Mouse (Mus musculus): ENCODE measurements around the gene Avil. TPM values are rescaled to one million over a fixed set of nuclear protein-coding genes. Genes with fewer than 3 reads are reported as not detected.

The Avil gene
- polyA plus RNA-seq, 1 experiment from 2014 or later, result 0.12 TPM

GRCm38 (mm10) chr10:127033301-127033741 lies 32.8 kb downstream of the Avil start:
- no peak overlapping the region for H3K27ac ChIP-seq
- peaks cover 13% of the 10 kb centered on the region for H3K4me1 ChIP-seq (replicated peaks)
- no peak for ATAC-seq (ENCODE audit: low read depth)
- DNase-seq, result no peak
- no peak overlapping the region for H3K4me3 ChIP-seq (replicated peaks)
- no peak overlapping the region for H3K4me2 ChIP-seq
- peaks cover 18% of the 10 kb centered on the region for H3K27me3 ChIP-seq
- WGBS (ENCODE audit: insufficient replicate concordance), result 59% methylated on average over 8 of the region's 8 CpGs
- no peak overlapping the region for H3K9ac ChIP-seq
- peaks cover 11% of the 10 kb centered on the region for H3K36me3 ChIP-seq
- no peaks in the 10 kb centered on the region for H3K9me3 ChIP-seq (replicated peaks)

- H3K27me3 ChIP-seq, result peaks cover 48% of the 10 kb centered on the region
Observed at GRCm38 (mm10) chr10:127036273-127036672, 35.8 kb downstream of the Avil start.

GRCm38 (mm10) chr10:127037641-127038040 lies 37.1 kb downstream of the Avil start:
- ATAC-seq (ENCODE audit: low read depth), result no peak
- no peak overlapping the region for H3K27ac ChIP-seq
- no peak overlapping the region for H3K9ac ChIP-seq
- 64% methylated on average over 12 of the region's 12 CpGs for WGBS (ENCODE audit: insufficient replicate concordance)
- DNase-seq, result no peak
- H3K4me2 ChIP-seq, result no peak overlapping the region
- H3K9me3 ChIP-seq (replicated peaks), result no peaks in the 10 kb centered on the region
- no peak overlapping the region for H3K4me3 ChIP-seq (replicated peaks)
- H3K27me3 ChIP-seq, result peaks cover 52% of the 10 kb centered on the region
- peaks cover 21% of the 10 kb centered on the region for H3K4me1 ChIP-seq (replicated peaks)
- H3K36me3 ChIP-seq, result no peaks in the 10 kb centered on the region

More at GRCm38 (mm10) chr10:127036273-127036672, 35.8 kb downstream of the Avil start:
- ATAC-seq (ENCODE audit: low read depth) (no peak), DNase-seq (no peak)
- Histone ChIP-seq H3K4me2 (no peak overlapping the region), H3K9me3 (replicated peaks) (no peaks in the 10 kb centered on the region), H3K4me3 (replicated peaks) (no peak overlapping the region), H3K9ac (no peak overlapping the region), H3K4me1 (replicated peaks) (peaks cover 8% of the 10 kb centered on the region), H3K27ac (no peak overlapping the region), H3K36me3 (no peaks in the 10 kb centered on the region)
- 71% methylated on average over 12 of the region's 12 CpGs for WGBS (ENCODE audit: insufficient replicate concordance)

GRCm38 (mm10) chr10:127040569-127041214 lies 40.2 kb downstream of the Avil start:
- peaks cover 28% of the 10 kb centered on the region for H3K4me1 ChIP-seq (replicated peaks)
- WGBS (ENCODE audit: insufficient replicate concordance), result 3% methylated on average over 20 of the region's 20 CpGs
- peaks cover 52% of the 10 kb centered on the region for H3K27me3 ChIP-seq
- H3K36me3 ChIP-seq, result peaks cover 23% of the 10 kb centered on the region
- H3K9me3 ChIP-seq (replicated peaks), result no peaks in the 10 kb centered on the region
- ATAC-seq (ENCODE audit: low read depth) (no peak), DNase-seq (no peak)
- H3K4me3 ChIP-seq (replicated peaks), result peak overlapping the region; percentile 78
- no peak overlapping the region for H3K27ac ChIP-seq
- H3K4me2 ChIP-seq, result peak overlapping the region; percentile 94
- peak overlapping the region; percentile 70 for H3K9ac ChIP-seq

GRCm38 (mm10) chr10:127041274-127041766 lies 40.8 kb downstream of the Avil start, which contains the start of the genes Mettl1 and Eef1akmt3:
Gene Mettl1 (plus strand): TSS chr10:127041414.
Gene Eef1akmt3 (minus strand): TSS chr10:127041513.
- Histone ChIP-seq H3K9ac (peak within 1 kb of the TSS; percentile 70), H3K36me3 (peaks cover 23% of the 10 kb centered on the region), H3K27me3 (peaks cover 48% of the 10 kb centered on the region), H3K4me2 (peak within 1 kb of the TSS; percentile 94), H3K27ac (no peak within 1 kb of the TSS; the same call in 1 of the 2 replicates), H3K9me3 (replicated peaks) (no peaks in the 10 kb centered on the region), H3K4me3 (replicated peaks) (peak within 1 kb of the TSS; percentile 78), H3K4me1 (replicated peaks) (peaks cover 28% of the 10 kb centered on the region)
- WGBS (ENCODE audit: insufficient replicate concordance), result under 1% methylated on average over 28 of the region's 28 CpGs
- DNase-seq (peak; percentile 28), ATAC-seq (ENCODE audit: low read depth) (peak; percentile 50)

- peaks cover 28% of the 10 kb centered on the region for H3K4me1 ChIP-seq (replicated peaks)
- no peaks in the 10 kb centered on the region for H3K9me3 ChIP-seq (replicated peaks)
- peaks cover 23% of the 10 kb centered on the region for H3K36me3 ChIP-seq
- WGBS (ENCODE audit: insufficient replicate concordance), result under 1% methylated on average over 44 of the region's 44 CpGs
- H3K27me3 ChIP-seq, result peaks cover 43% of the 10 kb centered on the region
- peak; percentile 78 for DNase-seq
- H3K9ac ChIP-seq, result peak overlapping the region; percentile 70
- peak overlapping the region; percentile 78 for H3K4me3 ChIP-seq (replicated peaks)
- H3K27ac ChIP-seq, result no peak overlapping the region; the same call in 1 of the 2 replicates
- H3K4me2 ChIP-seq, result peak overlapping the region; percentile 94
- peak; percentile 78 for ATAC-seq (ENCODE audit: low read depth)
Observed at GRCm38 (mm10) chr10:127041774-127042338, 41.3 kb downstream of the Avil start.

GRCm38 (mm10) chr10:127042468-127043115 lies 42.1 kb downstream of the Avil start:
- Histone ChIP-seq H3K4me2 (peak overlapping the region; percentile 94), H3K9me3 (replicated peaks) (no peaks in the 10 kb centered on the region), H3K9ac (peak overlapping the region; percentile 70), H3K27me3 (peaks cover 42% of the 10 kb centered on the region), H3K36me3 (peaks cover 23% of the 10 kb centered on the region), H3K27ac (no peak overlapping the region), H3K4me1 (replicated peaks) (peaks cover 28% of the 10 kb centered on the region), H3K4me3 (replicated peaks) (peak overlapping the region; percentile 78)
- no peak for ATAC-seq (ENCODE audit: low read depth)
- DNase-seq, result no peak
- 11% methylated on average over 5 of the region's 5 CpGs for WGBS (ENCODE audit: insufficient replicate concordance)

- Histone ChIP-seq H3K9ac (peak overlapping the region; percentile 70; the same call in 1 of the 2 replicates), H3K4me2 (peak overlapping the region; percentile 94), H3K36me3 (peaks cover 23% of the 10 kb centered on the region), H3K27ac (no peak overlapping the region), H3K27me3 (peaks cover 44% of the 10 kb centered on the region), H3K9me3 (replicated peaks) (no peaks in the 10 kb centered on the region), H3K4me3 (replicated peaks) (no peak overlapping the region; the same call in 1 of the 2 replicates), H3K4me1 (replicated peaks) (peaks cover 28% of the 10 kb centered on the region)
- whole genome bisulfite sequencing (ENCODE audit: insufficient replicate concordance), result 81% methylated on average over 6 of the region's 6 CpGs
- ATAC-seq (ENCODE audit: low read depth), result no peak
- DNase-seq, result no peak
Observed at GRCm38 (mm10) chr10:127043187-127043586, 42.7 kb downstream of the Avil start.

GRCm38 (mm10) chr10:127047954-127048353 lies 47.4 kb downstream of the Avil start, which contains the start of gene Cyp27b1:
Gene Cyp27b1 (plus strand): TSS chr10:127048250.
- H3K4me2 ChIP-seq, result 0 out of 2 replicates have a peak within 1 kb of the TSS, but pooled peaks have one; percentile 26
- DNase-seq, result no peak
- peaks cover 23% of the 10 kb centered on the region for H3K36me3 ChIP-seq
- WGBS (ENCODE audit: insufficient replicate concordance), result 34% methylated on average over 5 of the region's 5 CpGs
- peaks cover 57% of the 10 kb centered on the region for H3K27me3 ChIP-seq
- H3K4me1 ChIP-seq (replicated peaks), result peaks cover 14% of the 10 kb centered on the region
- no peak within 1 kb of the TSS for H3K9ac ChIP-seq
- peak within 1 kb of the TSS; percentile 18; the same call in 1 of the 2 replicates for H3K4me3 ChIP-seq (replicated peaks)
- no peaks in the 10 kb centered on the region for H3K9me3 ChIP-seq (replicated peaks)
- no peak within 1 kb of the TSS for H3K27ac ChIP-seq
- no peak for ATAC-seq (ENCODE audit: low read depth)

GRCm38 (mm10) chr10:127048608-127049394 lies 48.3 kb downstream of the Avil start:
- WGBS (ENCODE audit: insufficient replicate concordance), result 8% methylated on average over 35 of the region's 35 CpGs
- H3K4me2 ChIP-seq, result peak overlapping the region; percentile 26; the same call in 1 of the 2 replicates
- peak overlapping the region; percentile 18; the same call in 1 of the 2 replicates for H3K4me3 ChIP-seq (replicated peaks)
- no peaks in the 10 kb centered on the region for H3K9me3 ChIP-seq (replicated peaks)
- H3K27me3 ChIP-seq, result peaks cover 65% of the 10 kb centered on the region
- H3K9ac ChIP-seq, result no peak overlapping the region
- peaks cover 15% of the 10 kb centered on the region for H3K36me3 ChIP-seq
- H3K27ac ChIP-seq, result no peak overlapping the region
- ATAC-seq (ENCODE audit: low read depth) (no peak), DNase-seq (no peak)
- peaks cover 10% of the 10 kb centered on the region for H3K4me1 ChIP-seq (replicated peaks)
